Comparison of ENCODE assay signal across 11 mouse cellular contexts in the genomic region with DNA sequence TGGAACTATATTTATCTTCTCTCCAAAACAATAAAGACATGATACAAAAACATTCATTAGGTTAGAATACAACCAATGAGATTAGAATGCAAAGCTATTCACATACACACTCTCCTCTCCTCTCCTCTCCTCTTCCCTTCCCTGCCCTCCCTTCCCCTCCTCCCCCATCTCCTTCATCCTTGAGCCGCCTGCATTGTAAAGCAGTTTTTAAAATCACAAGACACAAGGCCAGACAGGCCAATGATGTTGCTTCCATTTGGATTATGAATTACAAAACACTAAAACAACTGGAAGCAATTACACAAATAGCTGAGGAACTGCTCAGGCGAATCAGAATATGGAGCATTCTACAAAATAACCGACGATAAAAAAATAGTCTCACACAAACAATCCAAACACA. TPM values are rescaled to one million over a fixed set of nuclear protein-coding genes. Genes with fewer than 3 reads are reported as not detected.
A peak's percentile ranks its signal among the peaks of the same experiment; 100 is the strongest.
DNase-seq lines count a peak whose midpoint lies in the region; ATAC-seq and TF ChIP-seq lines count a peak whose summit lies in the region.
"Had no signal": no experiment of that assay in that cellular context is flagged by ENCODE, and none has a peak within 500 bp of the region (broad histone marks: within the 10 kb centered on the region; RNA-seq: fewer than 3 reads in every experiment).

No protein-coding gene starts in this region.

- H3K9ac ChIP-seq in heart, postnatal 0 days (replicated peaks; ENCODE audit: low read depth, low read length), result no peak overlapping the region
- H3K9ac ChIP-seq in hindbrain, embryonic 15.5 days, result no peak overlapping the region
- H3K9ac ChIP-seq in neural tube, embryonic 14.5 days (replicated peaks; ENCODE audit: low read depth, low read length), result peak overlapping the region; percentile 26; the same call in 1 of the 2 replicates
- H3K9ac ChIP-seq: liver, embryonic 14.5 days had no signal

- H3K9me3 ChIP-seq in heart, postnatal 0 days (replicated peaks; ENCODE audit: control insufficient read depth, low read length), result no peaks in the 10 kb centered on the region
- H3K9me3 ChIP-seq in hindbrain, embryonic 15.5 days, result no peaks in the 10 kb centered on the region
- no peaks in the 10 kb centered on the region for H3K9me3 ChIP-seq in neural tube, embryonic 14.5 days (ENCODE audit: control insufficient read depth, low read length)
- H3K9me3 ChIP-seq: megakaryocyte, embryonic 14.5 days had no signal

- no peak for TF ChIP-seq POLR2A in embryonic fibroblast, embryonic 13.5 days (IDR thresholded peaks at IDR 0.05; ENCODE audit: low read depth, low read length)

- H3K36me3 ChIP-seq in heart, postnatal 0 days (replicated peaks; ENCODE audit: control insufficient read depth, insufficient read depth, low read length), result no peaks in the 10 kb centered on the region
- no peaks in the 10 kb centered on the region for H3K36me3 ChIP-seq in hindbrain, embryonic 15.5 days
- H3K36me3 ChIP-seq in neural tube, embryonic 14.5 days (ENCODE audit: control insufficient read depth, insufficient read depth, low read length), result no peaks in the 10 kb centered on the region

- no peak for DNase-seq in heart, postnatal 0 days (ENCODE audit: low spot score)
- DNase-seq in heart, postnatal 10 days, result no peak
- DNase-seq in right cerebral cortex, postnatal 10 days (ENCODE audit: low spot score in 2 of 2), result no peak
- DNase-seq in testis, postnatal 10 days (ENCODE audit: low spot score), result no peak
- no peak for DNase-seq in MN1 (ENCODE audit: low spot score)
- DNase-seq: layer of hippocampus, adult 9-11 months had no signal

- H3K27ac ChIP-seq in heart, postnatal 0 days (ENCODE audit: low read depth), result 0 out of 2 replicates have a peak overlapping the region, but pooled peaks have one; percentile 46
- peak overlapping the region; percentile 41 for H3K27ac ChIP-seq in embryonic fibroblast, embryonic 13.5 days (ENCODE audit: insufficient read depth, low read length)
- peak overlapping the region; percentile 81 for H3K27ac ChIP-seq in hindbrain, embryonic 15.5 days (replicated peaks)
- peak overlapping the region; percentile 78 for H3K27ac ChIP-seq in neural tube, embryonic 14.5 days (ENCODE audit: low read depth, low read length)
- H3K27ac ChIP-seq: liver, embryonic 14.5 days had no signal

- intact Hi-C loops in heart, postnatal 10 days (cut with DNase I), result no loop called here

- ATAC-seq in heart, postnatal 0 days (ENCODE audit: insufficient read depth, low read depth), result no peak
- ATAC-seq in hindbrain, embryonic 15.5 days (ENCODE audit: low FRiP score, low read depth), result peak; percentile 23; the same call in 1 of the 2 replicates
- ATAC-seq in neural tube, embryonic 14.5 days (ENCODE audit: low read depth), result peak; percentile 67; the same call in 1 of the 2 replicates

- TF ChIP-seq CTCF in heart, postnatal 0 days (IDR thresholded peaks at IDR 0.05; ENCODE audit: low read depth), result no peak
- no peak for TF ChIP-seq CTCF in embryonic fibroblast, embryonic 13.5 days (IDR thresholded peaks at IDR 0.05; ENCODE audit: borderline replicate concordance, insufficient read depth, low read length)

- no peak overlapping the region for H3K4me3 ChIP-seq in heart, postnatal 0 days (ENCODE audit: low read depth, low read length)
- H3K4me3 ChIP-seq in embryonic fibroblast, embryonic 13.5 days (ENCODE audit: insufficient read depth, low read length), result no peak overlapping the region
- no peak overlapping the region for H3K4me3 ChIP-seq in hindbrain, embryonic 15.5 days
- H3K4me3 ChIP-seq in neural tube, embryonic 14.5 days (ENCODE audit: low read depth, low read length), result no peak overlapping the region
- H3K4me3 ChIP-seq: megakaryocyte, embryonic 14.5 days had no signal

- H3K27me3 ChIP-seq in heart, postnatal 0 days (ENCODE audit: control insufficient read depth, insufficient read depth, low read length), result no peaks in the 10 kb centered on the region
- no peaks in the 10 kb centered on the region for H3K27me3 ChIP-seq in hindbrain, embryonic 15.5 days
- H3K27me3 ChIP-seq in neural tube, embryonic 14.5 days (ENCODE audit: control insufficient read depth, insufficient read depth, low read length), result no peaks in the 10 kb centered on the region
- H3K27me3 ChIP-seq: megakaryocyte, embryonic 14.5 days had no signal

- WGBS in heart, postnatal 0 days, result 82% methylated on average over 4 of the region's 4 CpGs
- 44% methylated on average over 4 of the region's 4 CpGs for WGBS in hindbrain, embryonic 15.5 days
- WGBS in neural tube, embryonic 14.5 days, result 52% methylated on average over 4 of the region's 4 CpGs

- peaks cover 8% of the 10 kb centered on the region for H3K4me1 ChIP-seq in heart, postnatal 0 days (ENCODE audit: control insufficient read depth, insufficient read depth)
- peaks cover 4% of the 10 kb centered on the region; the same call in 1 of the 2 replicates for H3K4me1 ChIP-seq in embryonic fibroblast, embryonic 13.5 days (ENCODE audit: control insufficient read depth, insufficient read depth, low read length)
- H3K4me1 ChIP-seq in hindbrain, embryonic 15.5 days (replicated peaks), result peaks cover 22% of the 10 kb centered on the region
- peaks cover 13% of the 10 kb centered on the region; the same call in 1 of the 2 replicates for H3K4me1 ChIP-seq in neural tube, embryonic 14.5 days (ENCODE audit: control insufficient read depth, insufficient read depth, low read length)

- no peak overlapping the region for H3K4me2 ChIP-seq in heart, postnatal 0 days (ENCODE audit: low read depth, low read length)
- H3K4me2 ChIP-seq in hindbrain, embryonic 15.5 days, result peak overlapping the region; percentile 31
- H3K4me2 ChIP-seq in neural tube, embryonic 14.5 days (ENCODE audit: low read depth, low read length), result peak overlapping the region; percentile 3; the same call in 1 of the 2 replicates

- no peak for TF ChIP-seq EP300 in heart, postnatal 0 days (IDR thresholded peaks at IDR 0.05; ENCODE audit: low read depth)

RNA-seq across cellular contexts. Expression of a gene that starts 28.7 kb away (rescaled TPM):
- total RNA-seq in heart, postnatal 0 days (2014; rRNA removed; ENCODE audit: low replicate concordance), result 49.7 and 68.3 TPM in 2 replicates
- polyA plus RNA-seq in heart, postnatal 0 days (2015; fragmentation: Nextera tagmentation; extraction: Ambion mirVana), result 49.0 and 49.2 TPM in 2 replicates
- 10 to 100 TPM; 86.2 to 92.2 TPM for total RNA-seq in heart, postnatal 10 days (2021)
- polyA plus RNA-seq in embryonic fibroblast, embryonic 13.5 days (2011; ENCODE audit: insufficient read length, low read depth, missing spikeins), result 113 and 127 TPM in 2 replicates
- polyA plus RNA-seq in hindbrain, embryonic 15.5 days (2015; fragmentation: Nextera tagmentation; extraction: Ambion mirVana), result 72.0 and 77.5 TPM in 2 replicates
- polyA plus RNA-seq in neural tube, embryonic 14.5 days (2014; fragmentation: Nextera tagmentation; extraction: Ambion mirVana), result 89.2 and 98.8 TPM in 2 replicates
